Mouse (Mus musculus) left cerebral cortex, adult 11 months (tissue): ENCODE measurements around the gene Olfr147.
"Not testable (repeated sequence)": the region's sequence is repeated elsewhere in the genome, so short reads cannot be mapped to it uniquely, and the experiment has no call there.

Source experiments
- DNase-seq: peaks from one replicate; pipeline ENCODE4 v3.0.0; 2022; ENCODE audit warnings: low spot score

Olfr147 gene

DNA sequence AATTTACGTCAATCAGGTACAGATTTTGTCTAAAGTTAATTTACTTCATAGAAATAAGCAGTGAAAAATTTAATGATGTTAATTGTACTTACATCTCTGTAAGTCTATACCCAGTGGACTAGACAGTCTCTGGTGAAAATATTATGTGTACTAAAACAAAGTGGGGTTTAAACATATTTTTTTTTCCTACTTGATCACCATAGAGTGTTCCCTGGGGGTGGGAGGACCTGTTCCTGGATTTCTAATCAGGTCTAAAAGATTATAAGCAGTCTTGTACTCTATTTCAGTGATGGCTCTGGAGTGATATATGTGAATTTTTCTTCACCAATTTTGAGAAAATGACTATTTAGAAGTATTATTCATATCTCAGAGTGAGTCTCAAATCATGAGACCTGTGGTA lies at the start of gene Olfr147:
Gene Olfr147, plus strand, starts transcription at position 301 of the 400 bp plus-strand sequence.
- DNase-seq: no peak

DNA sequence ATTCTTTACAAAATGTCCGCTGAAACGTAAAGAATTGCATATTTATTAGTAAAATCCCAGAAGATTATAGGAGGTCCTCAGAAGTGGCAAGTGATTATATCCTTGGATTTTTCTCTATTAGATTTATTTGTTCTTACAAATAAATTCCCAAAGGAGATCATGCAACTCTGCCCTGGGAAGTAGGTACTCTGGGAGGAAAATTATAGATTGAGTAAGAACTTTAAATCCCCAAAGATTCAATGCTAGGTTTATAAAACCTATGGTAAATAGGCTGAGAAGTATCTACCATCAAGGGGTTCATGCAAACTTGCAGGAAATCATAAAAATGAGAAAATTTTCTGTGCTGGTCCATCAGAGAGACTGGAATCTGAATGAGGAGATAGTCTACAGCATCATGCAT lies 34.9 kb upstream of the Olfr147 start, which contains the start of gene Olfr250:
Gene Olfr250, plus strand, starts transcription at position 301 of the 400 bp plus-strand sequence.
- DNase-seq: no peak

DNA sequence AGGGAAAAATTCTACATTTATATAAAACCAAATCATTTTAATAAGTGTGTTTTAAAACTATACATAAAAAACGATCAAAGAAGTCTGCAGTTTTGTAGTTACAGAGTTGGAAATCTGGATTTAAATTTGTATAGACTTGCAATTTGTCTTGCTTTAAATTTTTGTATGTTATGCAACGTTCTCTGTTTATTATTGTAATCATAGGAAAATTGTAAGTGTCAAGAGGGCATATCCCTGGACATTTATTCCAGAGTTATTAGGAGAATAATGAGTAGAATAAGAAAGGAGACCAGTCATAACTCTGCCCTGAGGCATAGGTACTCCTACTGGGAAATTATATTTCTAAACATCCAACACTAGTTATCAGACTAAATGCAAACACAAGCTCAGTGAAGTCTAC lies 24.7 kb upstream of the Olfr147 start, which contains the start of gene Olfr251:
Gene Olfr251, plus strand, starts transcription at position 301 of the 400 bp plus-strand sequence.
- no peak for DNase-seq

DNA sequence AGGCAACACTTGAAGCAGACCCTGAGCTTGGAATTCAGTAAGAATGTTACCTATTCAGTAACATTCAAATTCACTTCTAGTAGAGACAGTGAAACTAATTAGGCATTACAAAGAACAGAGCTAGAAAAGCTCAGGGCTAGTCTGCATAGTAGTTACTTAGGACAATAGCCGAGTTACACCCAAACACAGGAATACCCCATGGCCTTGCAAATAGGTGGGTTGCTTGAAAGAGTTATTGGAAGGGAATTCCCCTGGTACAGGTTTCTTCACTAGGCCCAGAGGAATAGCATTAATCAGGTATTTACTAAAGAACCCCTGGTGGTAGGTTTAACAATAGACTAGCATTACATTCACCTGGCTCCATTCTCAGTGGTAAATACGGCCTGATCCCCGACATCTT lies 6.0 kb downstream of the Olfr147 start:
- not testable (repeated sequence) for DNase-seq

DNA sequence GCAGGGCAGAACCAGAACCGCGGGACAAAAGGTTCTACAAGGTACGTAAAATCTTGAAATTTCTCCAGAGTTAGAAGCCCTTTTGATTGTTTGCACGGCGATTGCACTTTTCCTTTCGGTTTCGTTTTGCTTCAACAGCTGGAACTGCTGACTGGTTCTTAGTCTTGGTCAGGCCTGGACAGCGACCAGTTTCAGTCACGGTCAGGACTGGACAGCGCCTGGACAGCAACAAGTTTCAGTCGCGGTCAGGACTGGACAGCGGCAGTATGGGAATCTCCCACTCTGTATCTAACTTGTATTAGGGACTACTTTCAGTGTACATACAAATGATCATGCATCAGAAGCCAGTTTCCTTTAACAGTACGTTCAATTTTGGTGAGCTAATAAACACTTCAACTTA lies 12.0 kb downstream of the Olfr147 start:
- DNase-seq: not testable (repeated sequence)

DNA sequence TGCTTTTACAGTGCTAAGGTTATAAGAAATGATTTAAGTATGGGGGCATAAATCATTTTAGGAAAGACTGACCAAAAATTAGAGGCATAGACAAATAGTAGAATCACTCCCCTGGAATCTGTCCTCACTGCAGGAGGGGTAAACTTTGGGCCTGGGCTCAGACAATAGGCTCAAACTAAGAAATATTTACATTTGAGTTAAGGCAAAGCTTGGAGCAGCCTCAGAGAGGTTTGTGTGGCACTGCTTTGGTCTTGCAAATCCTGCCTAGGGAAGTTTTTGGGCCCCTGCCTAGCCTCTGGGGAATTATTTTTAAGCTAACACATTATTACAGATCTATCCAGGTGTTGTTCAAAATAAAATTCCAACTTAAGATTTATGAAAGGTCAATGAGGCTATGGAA lies 22.3 kb downstream of the Olfr147 start:
- DNase-seq: no peak

DNA sequence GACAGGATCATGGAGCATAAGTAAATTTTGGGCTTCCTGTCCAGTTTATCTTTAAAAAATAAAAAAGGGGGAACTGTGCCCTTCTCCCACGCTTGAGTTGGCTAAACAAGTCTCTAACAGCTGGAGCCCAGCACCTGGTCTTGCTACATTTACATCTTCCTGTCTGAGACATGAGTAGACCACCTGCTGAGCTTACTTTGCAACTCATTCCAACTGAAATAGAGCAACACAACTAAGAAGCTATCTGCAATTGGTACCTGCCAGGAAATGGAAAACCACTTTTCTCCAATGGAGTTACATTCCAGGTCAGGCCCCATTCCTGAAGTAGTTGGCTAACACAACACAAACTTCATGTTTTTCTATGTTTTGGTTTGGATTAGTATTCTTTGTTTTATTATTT lies 25.5 kb downstream of the Olfr147 start:
- no peak for DNase-seq

DNA sequence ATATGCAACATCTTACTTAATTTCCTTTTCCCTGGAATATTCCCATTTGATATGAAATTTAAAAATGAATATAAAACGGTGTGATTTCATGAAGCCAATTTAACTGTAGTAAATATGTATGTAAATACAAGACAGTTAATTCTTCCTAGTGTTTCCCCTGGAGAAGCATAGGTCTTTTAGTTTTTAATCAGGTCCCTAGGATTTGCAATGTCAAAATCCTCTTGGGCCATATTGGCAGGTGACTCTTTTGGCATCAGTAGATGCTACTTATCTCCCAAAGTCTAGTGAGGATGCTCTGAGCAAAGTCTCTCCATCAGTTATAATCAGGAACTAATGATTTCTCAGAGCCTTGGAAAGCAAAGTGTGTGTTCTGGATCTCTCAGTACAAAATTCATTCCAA lies 27.7 kb downstream of the Olfr147 start, which contains the start of gene Olfr901:
Gene Olfr901, plus strand, starts transcription at position 301 of the 400 bp plus-strand sequence.
- DNase-seq: no peak

DNA sequence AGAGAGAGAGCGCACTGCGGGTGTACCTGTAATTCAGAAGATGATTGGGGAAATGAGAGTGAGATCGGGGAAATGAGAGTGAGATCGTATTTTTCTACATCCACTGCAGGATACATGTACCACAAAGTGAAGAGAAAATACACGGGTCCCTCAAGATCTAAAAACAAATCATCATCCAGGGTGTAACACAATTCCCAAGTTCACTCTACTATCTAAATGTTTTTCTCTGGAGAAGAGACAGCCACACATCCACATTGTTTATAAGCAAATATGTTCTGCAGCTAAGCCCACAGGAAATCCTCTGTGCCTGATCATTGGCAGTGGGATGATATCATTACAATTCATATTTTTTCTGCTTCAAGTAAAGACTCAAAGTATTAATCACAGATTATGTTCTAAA lies 45.9 kb downstream of the Olfr147 start, which contains the start of gene Olfr902:
Gene Olfr902, plus strand, starts transcription at position 301 of the 400 bp plus-strand sequence.
- no peak for DNase-seq
